Mouse (Mus musculus) kidney, postnatal 4 days (tissue): ENCODE data around the gene Qk.

Source experiments
- DNase-seq, 2 experiments: peaks; one replicate each; pipeline ENCODE4 v3.0.0; 2021; ENCODE audit warnings: mixed read lengths in 2 of 2

Gene Qk

GRCm38 (mm10) chr17:10236595-10236994 lies 83.1 kb downstream of the Qk start:
- DNase-seq, result no peak

- DNase-seq, result no peak
Observed at GRCm38 (mm10) chr17:10232406-10232805, 87.2 kb downstream of the Qk start.

- no peak for DNase-seq
Observed at GRCm38 (mm10) chr17:10227798-10228538, 91.7 kb downstream of the Qk start.

GRCm38 (mm10) chr17:10216164-10216563 lies 103.5 kb downstream of the Qk start:
- no peak for DNase-seq

GRCm38 (mm10) chr17:10209154-10209777 lies 110.4 kb downstream of the Qk start:
- DNase-seq, result no peak

DNA sequence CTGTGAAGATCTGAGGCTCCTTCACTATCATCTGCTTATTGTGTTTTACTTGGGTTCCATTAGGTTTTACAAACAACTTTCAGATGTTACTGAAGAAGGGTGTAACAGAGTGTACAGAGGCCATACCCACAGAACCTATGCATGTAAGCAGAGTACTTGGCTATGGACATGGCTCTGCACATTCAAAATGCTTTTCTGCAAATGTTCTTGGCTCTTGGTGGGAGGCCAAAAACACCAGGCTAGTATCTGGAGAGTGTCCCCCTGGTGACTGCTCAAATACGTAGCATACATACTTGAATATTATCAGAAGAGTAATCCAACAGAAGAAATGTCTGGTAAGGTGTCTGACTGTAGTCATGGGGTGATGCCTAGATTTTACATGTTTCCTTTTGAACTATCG lies 121.0 kb downstream of the Qk start:
- no peak for DNase-seq

- no peak for DNase-seq
Observed at GRCm38 (mm10) chr17:10198231-10198630, 121.4 kb downstream of the Qk start.

GRCm38 (mm10) chr17:10195703-10196102 lies 124.0 kb downstream of the Qk start:
- no peak for DNase-seq

- no peak for DNase-seq
Observed at GRCm38 (mm10) chr17:10190857-10191256, 128.8 kb downstream of the Qk start.

DNA sequence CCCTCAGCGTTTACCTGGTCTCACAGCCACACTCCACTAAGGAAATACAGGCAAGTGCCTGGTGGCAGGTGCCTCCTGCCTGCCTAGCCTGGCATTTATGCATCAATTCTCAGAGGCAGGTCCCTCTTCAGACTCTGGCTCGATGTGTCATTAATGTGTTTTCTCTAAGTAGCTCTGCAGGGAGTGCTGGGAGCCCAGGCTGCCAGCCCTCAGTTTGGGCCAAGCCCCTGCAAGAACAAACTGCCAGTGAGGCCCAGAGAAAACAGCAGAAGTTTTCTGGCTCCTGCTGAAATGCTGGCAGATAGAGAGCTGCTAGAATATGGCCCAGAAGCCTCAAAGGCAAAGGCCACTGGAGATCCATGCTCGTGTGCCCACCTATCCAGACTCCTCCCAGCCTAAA lies 131.2 kb downstream of the Qk start:
- no peak for DNase-seq

DNA sequence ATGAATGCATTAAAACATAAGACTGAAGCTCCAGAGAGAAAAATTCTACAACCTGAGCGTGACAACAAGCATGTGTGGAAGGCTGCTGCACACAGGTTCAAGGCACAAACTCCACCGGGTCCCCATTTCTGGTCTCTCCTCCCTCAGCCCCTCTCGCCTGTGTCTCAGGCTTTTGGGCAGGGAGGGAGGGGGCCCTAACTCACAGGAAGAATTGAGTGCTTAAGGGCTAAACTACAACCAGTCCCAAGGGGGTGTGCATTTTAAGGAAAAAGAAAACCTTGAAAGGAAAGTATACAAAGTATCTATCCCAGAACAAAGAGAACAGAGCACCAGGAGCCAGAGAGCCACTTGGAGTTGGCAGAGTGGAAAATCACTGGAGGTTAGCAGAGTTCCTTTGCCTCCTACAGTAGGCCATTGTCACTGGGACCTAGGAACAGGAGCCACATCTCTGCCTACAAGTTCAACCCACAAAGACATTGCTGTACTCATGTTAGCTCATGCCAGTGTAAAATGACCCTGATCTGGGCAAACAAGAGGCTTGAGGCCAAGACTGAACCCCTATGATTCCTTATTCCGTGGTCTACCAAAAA lies 132.1 kb downstream of the Qk start:
- DNase-seq, result no peak

DNA sequence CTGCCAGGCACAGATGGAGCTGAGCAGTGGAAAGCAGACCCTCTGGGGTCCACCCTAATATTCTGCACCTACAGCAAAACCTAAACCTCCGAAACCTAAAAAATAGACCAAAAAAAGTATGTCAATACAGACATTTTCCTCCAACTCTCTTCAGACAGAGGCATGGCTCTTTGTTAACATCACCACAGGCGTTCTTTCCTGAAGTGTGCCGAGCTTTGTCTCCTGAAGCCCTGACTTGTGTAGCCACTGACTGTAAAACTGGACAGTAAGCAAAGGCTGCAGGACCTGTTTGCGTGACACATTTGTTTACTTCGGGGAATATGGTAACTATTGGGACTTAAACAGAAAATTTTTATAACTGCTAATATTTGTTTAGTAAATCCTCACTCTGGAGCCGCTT lies 137.9 kb downstream of the Qk start:
- no peak for DNase-seq

DNA sequence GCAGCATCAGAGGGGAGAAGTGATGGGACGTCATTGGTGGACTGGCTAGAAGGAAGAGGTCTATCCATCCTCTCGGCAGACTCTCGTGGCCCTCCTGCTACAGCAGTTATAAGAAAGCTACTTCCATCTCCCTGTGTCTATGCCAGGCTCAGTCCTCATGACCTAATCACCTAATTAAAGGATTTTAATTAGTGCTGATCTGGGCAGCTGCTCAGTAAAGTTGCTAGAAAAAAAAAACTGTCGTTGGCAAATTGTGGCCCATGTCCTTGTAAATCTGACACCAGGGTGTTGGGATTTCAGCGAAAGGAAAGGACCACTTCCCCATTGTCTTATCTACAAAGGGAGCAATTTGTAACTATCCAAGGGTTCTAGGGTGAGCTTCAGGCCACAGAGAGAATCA lies 142.6 kb downstream of the Qk start:
- DNase-seq, result no peak

DNA sequence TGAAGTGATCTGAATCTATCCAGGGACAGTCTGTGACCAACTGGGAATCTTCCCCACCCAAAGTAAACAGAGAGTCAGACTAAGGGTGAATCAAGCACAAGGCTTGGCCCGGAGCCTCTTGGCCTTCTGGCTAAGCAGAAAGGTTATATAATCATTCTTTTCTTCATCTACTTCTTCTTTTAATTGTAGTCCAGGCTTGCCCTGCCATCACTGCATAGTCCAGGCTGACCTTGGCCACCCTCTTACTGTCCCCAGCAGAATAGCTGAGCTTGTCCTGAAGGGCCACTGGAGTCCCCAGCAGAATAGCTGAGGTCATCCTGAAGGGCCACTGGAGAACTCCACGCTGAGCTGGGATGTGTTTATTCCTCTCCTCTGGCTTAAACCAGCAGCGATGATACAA lies 158.4 kb downstream of the Qk start:
- no peak for DNase-seq

- DNase-seq, result no peak
Observed at GRCm38 (mm10) chr17:10160415-10160814, 159.2 kb downstream of the Qk start.

DNA sequence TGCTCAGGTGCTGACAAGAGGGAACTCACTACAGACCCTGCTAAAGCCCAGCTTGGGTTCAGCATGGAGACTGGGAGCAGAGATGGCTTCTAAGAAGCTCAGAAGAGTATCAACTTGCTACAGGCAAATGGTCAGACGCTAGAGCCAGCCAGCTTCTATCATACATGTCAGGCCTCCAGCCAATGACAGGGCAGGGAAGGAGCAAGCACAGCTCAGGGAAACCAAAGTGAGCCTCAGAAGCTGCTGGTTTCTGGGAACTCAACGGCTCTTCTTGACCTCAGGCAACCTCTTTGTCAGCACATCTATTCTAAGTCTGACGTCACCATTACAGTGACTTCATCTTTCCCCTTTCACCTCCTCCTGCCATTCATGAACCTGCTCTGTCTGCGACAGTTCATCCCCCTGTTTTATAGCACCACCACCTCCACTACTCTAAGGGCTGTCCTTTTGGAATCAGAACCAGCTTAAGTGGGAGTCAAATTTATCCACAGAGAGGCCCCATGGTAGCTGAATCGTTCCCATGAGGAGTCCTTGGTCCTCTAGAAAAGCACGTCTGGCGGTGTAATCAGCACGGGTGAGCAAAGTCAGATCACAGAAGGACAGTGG lies 166.7 kb downstream of the Qk start:
- DNase-seq, result peak; percentile 17 to 25
